Mouse (Mus musculus): ENCODE measurements around the gene Kcnh6. TPM values are rescaled to one million over a fixed set of nuclear protein-coding genes. Genes with fewer than 3 reads are reported as not detected.

Kcnh6 gene
- polyA plus RNA-seq, 1 experiment, result 2.1 TPM

- DNase-seq (ENCODE audit: low read depth), result no peak
- no peak for TF ChIP-seq CTCF (IDR thresholded peaks at IDR 0.05; ENCODE audit: borderline replicate concordance, extremely low read depth, insufficient read depth, insufficient read length)
- TF ChIP-seq POLR2A (IDR thresholded peaks at IDR 0.05; ENCODE audit: borderline replicate concordance, extremely low read depth, insufficient read depth, insufficient read length, poor library complexity, severe bottlenecking), result no peak
Measured at GRCm38 (mm10) chr11:106065073-106065922, 57.4 kb downstream of the Kcnh6 start.

GRCm38 (mm10) chr11:106065923-106066571, 58.1 kb downstream of the Kcnh6 start, which contains the start of gene Taco1:
Taco1 (plus strand) TSS chr11:106066061.
- TF ChIP-seq POLR2A (IDR thresholded peaks at IDR 0.05; ENCODE audit: borderline replicate concordance, extremely low read depth, insufficient read depth, insufficient read length, poor library complexity, severe bottlenecking), result peak; percentile 28; the same call in 1 of the 2 replicates
- peak; percentile 55 for TF ChIP-seq CTCF (IDR thresholded peaks at IDR 0.05; ENCODE audit: borderline replicate concordance, extremely low read depth, insufficient read depth, insufficient read length)
- DNase-seq (ENCODE audit: low read depth), result peak; percentile 98

GRCm38 (mm10) chr11:106066616-106067015, 58.7 kb downstream of the Kcnh6 start:
- DNase-seq (ENCODE audit: low read depth), result peak; percentile 74

GRCm38 (mm10) chr11:106073774-106074173, 65.8 kb downstream of the Kcnh6 start:
- no peak for TF ChIP-seq CTCF (IDR thresholded peaks at IDR 0.05; ENCODE audit: borderline replicate concordance, extremely low read depth, insufficient read depth, insufficient read length)
- no peak for TF ChIP-seq POLR2A (IDR thresholded peaks at IDR 0.05; ENCODE audit: borderline replicate concordance, extremely low read depth, insufficient read depth, insufficient read length, poor library complexity, severe bottlenecking)

GRCm38 (mm10) chr11:106076321-106076720, 68.4 kb downstream of the Kcnh6 start:
- no peak for TF ChIP-seq POLR2A (IDR thresholded peaks at IDR 0.05; ENCODE audit: borderline replicate concordance, extremely low read depth, insufficient read depth, insufficient read length, poor library complexity, severe bottlenecking)
- TF ChIP-seq CTCF (IDR thresholded peaks at IDR 0.05; ENCODE audit: borderline replicate concordance, extremely low read depth, insufficient read depth, insufficient read length), result peak; percentile 90
- peak; percentile 77 for DNase-seq (ENCODE audit: low read depth)

More at GRCm38 (mm10) chr11:106073774-106074173, 65.8 kb downstream of the Kcnh6 start:
- no peak for DNase-seq (ENCODE audit: low read depth)

Other genes with a start within 250 kb of the Kcnh6 start
- gene Cyb561, start 54.8 kb upstream of the Kcnh6 start, polyA plus RNA-seq (2012; rRNA removed), result 33.0 and 36.9 TPM in 2 replicates
- gene Ace, start 40.2 kb upstream of the Kcnh6 start, polyA plus RNA-seq (2012; rRNA removed), result 4.9 and 8.9 TPM in 2 replicates
- gene Ace3, start 13.4 kb upstream of the Kcnh6 start, polyA plus RNA-seq (2012; rRNA removed), result not detected in 2 replicates
- 141 and 173 TPM in 2 replicates for gene Dcaf7, start 28.7 kb downstream of the Kcnh6 start, polyA plus RNA-seq (2012; rRNA removed)
- 12.6 and 13.4 TPM in 2 replicates for gene Taco1, start 57.9 kb downstream of the Kcnh6 start, polyA plus RNA-seq (2012; rRNA removed)
- 33.1 and 33.5 TPM in 2 replicates for gene Map3k3, start 76.5 kb downstream of the Kcnh6 start, polyA plus RNA-seq (2012; rRNA removed)
- 0.77 TPM in 1 of 2 replicates, not detected in the other for gene Gm10840, start 152.7 kb downstream of the Kcnh6 start, polyA plus RNA-seq (2012; rRNA removed)
- 128 and 134 TPM in 2 replicates for gene Limd2, start 152.7 kb downstream of the Kcnh6 start, polyA plus RNA-seq (2012; rRNA removed)
- 54.3 and 68.3 TPM in 2 replicates for gene Strada, start 194.0 kb downstream of the Kcnh6 start, polyA plus RNA-seq (2012; rRNA removed)
- gene Ccdc47, start 208.2 kb downstream of the Kcnh6 start, polyA plus RNA-seq (2012; rRNA removed), result 44.1 and 54.9 TPM in 2 replicates
- gene Ddx42, start 208.8 kb downstream of the Kcnh6 start, polyA plus RNA-seq (2012; rRNA removed), result 41.1 and 56.8 TPM in 2 replicates
- 30.1 and 31.5 TPM in 2 replicates for gene Ftsj3, start 248.0 kb downstream of the Kcnh6 start, polyA plus RNA-seq (2012; rRNA removed)
- gene Psmc5, start 248.0 kb downstream of the Kcnh6 start, polyA plus RNA-seq (2012; rRNA removed), result 162 and 165 TPM in 2 replicates

All from brain, embryonic 14.5 days (tissue).